In genomic region chr7:35215731-35216130, GRCm38 (mm10) we compare ENCODE assay signal across 9 mouse cellular contexts. TPM values are rescaled to one million over a fixed set of nuclear protein-coding genes. Genes with fewer than 3 reads are reported as not detected.
DNase-seq lines count a peak whose midpoint lies in the region; ATAC-seq and TF ChIP-seq lines count a peak whose summit lies in the region.
"Had no signal": no experiment of that assay in that cellular context is flagged by ENCODE, and none has a peak within 500 bp of the region (broad histone marks: within the 10 kb centered on the region; RNA-seq: fewer than 3 reads in every experiment).

No protein-coding gene starts in this region.

- H3K27ac ChIP-seq in cerebellum, adult 2 months (ENCODE audit: insufficient read depth, low read length) = peak overlapping the region; percentile 95
- no peak overlapping the region for H3K27ac ChIP-seq in lung, postnatal 0 days (ENCODE audit: low read length)
- H3K27ac ChIP-seq in liver, embryonic 12.5 days = no peak overlapping the region
- H3K27ac ChIP-seq in stomach, embryonic 16.5 days (ENCODE audit: low read length) = no peak overlapping the region

- TF ChIP-seq CTCF in cerebellum, adult 2 months (IDR thresholded peaks at IDR 0.05; ENCODE audit: borderline replicate concordance, insufficient read depth, low read depth, low read length) = no peak
- no peak for TF ChIP-seq CTCF in lung, postnatal 0 days (IDR thresholded peaks at IDR 0.05)

- no peaks in the 10 kb centered on the region for H3K36me3 ChIP-seq in lung, postnatal 0 days (ENCODE audit: insufficient read depth, low read length)
- no peaks in the 10 kb centered on the region for H3K36me3 ChIP-seq in liver, embryonic 12.5 days
- no peaks in the 10 kb centered on the region for H3K36me3 ChIP-seq in stomach, embryonic 16.5 days (ENCODE audit: control insufficient read depth, insufficient read depth, low read length)

- H3K4me1 ChIP-seq in cerebellum, adult 2 months (ENCODE audit: control insufficient read depth, insufficient read depth, low read length) = peaks cover 10% of the 10 kb centered on the region
- H3K4me1 ChIP-seq in lung, postnatal 0 days (ENCODE audit: insufficient read depth, low read depth, low read length) = no peaks in the 10 kb centered on the region
- 0 out of 2 replicates have a peak, but pooled peaks cover 4% of the 10 kb centered on the region for H3K4me1 ChIP-seq in liver, embryonic 12.5 days
- peaks cover 4% of the 10 kb centered on the region; the same call in 1 of the 2 replicates for H3K4me1 ChIP-seq in stomach, embryonic 16.5 days (ENCODE audit: control insufficient read depth, insufficient read depth, low read length)

- no peaks in the 10 kb centered on the region for H3K9me3 ChIP-seq in lung, postnatal 0 days (ENCODE audit: low read length)
- H3K9me3 ChIP-seq in liver, embryonic 12.5 days (replicated peaks) = no peaks in the 10 kb centered on the region
- no peaks in the 10 kb centered on the region for H3K9me3 ChIP-seq in stomach, embryonic 16.5 days (replicated peaks; ENCODE audit: control insufficient read depth, low read length)

- no peak overlapping the region for H3K9ac ChIP-seq in lung, postnatal 0 days (replicated peaks; ENCODE audit: low read depth)
- H3K9ac ChIP-seq in liver, embryonic 12.5 days = no peak overlapping the region
- no peak overlapping the region for H3K9ac ChIP-seq in stomach, embryonic 16.5 days (ENCODE audit: low read length)

- no peak for TF ChIP-seq POLR2A in cerebellum, adult 2 months (IDR thresholded peaks at IDR 0.05; ENCODE audit: borderline replicate concordance, insufficient read depth, low read length)

- H3K4me3 ChIP-seq in cerebellum, adult 2 months (replicated peaks; ENCODE audit: insufficient read depth, low read depth, low read length) = peak overlapping the region; percentile 89
- peak overlapping the region; percentile 57; the same call in 1 of the 2 replicates for H3K4me3 ChIP-seq in lung, postnatal 0 days (ENCODE audit: low read depth, low read length)
- peak overlapping the region; percentile 54; the same call in 1 of the 2 replicates for H3K4me3 ChIP-seq in liver, embryonic 12.5 days
- H3K4me3 ChIP-seq in stomach, embryonic 16.5 days (replicated peaks; ENCODE audit: low read length) = peak overlapping the region; percentile 70

- no peak for ATAC-seq in lung, postnatal 0 days
- no peak for ATAC-seq in liver, embryonic 12.5 days
- no peak for ATAC-seq in stomach, embryonic 16.5 days (ENCODE audit: insufficient read depth, low FRiP score)

- peak overlapping the region; percentile 86 for H3K4me2 ChIP-seq in lung, postnatal 0 days (replicated peaks; ENCODE audit: low read depth, low read length)
- peak overlapping the region; percentile 58 for H3K4me2 ChIP-seq in liver, embryonic 12.5 days
- peak overlapping the region; percentile 84 for H3K4me2 ChIP-seq in stomach, embryonic 16.5 days (ENCODE audit: low read depth, low read length)

- TF ChIP-seq EP300 in lung, postnatal 0 days (IDR thresholded peaks at IDR 0.05) = no peak

- 44% methylated on average over 5 of the region's 5 CpGs for WGBS in cerebellum, adult 2 months
- WGBS in lung, postnatal 0 days = 47% methylated on average over 5 of the region's 5 CpGs
- 38% methylated on average over 5 of the region's 5 CpGs for WGBS in liver, embryonic 12.5 days (ENCODE audit: insufficient replicate concordance)
- WGBS in stomach, embryonic 16.5 days = 45% methylated on average over 5 of the region's 5 CpGs

- H3K27me3 ChIP-seq in cerebellum, adult 2 months (ENCODE audit: control insufficient read depth, insufficient read depth, low read length) = no peaks in the 10 kb centered on the region
- H3K27me3 ChIP-seq in lung, postnatal 0 days (replicated peaks; ENCODE audit: insufficient read depth, low read length) = no peaks in the 10 kb centered on the region
- peaks cover 75% of the 10 kb centered on the region for H3K27me3 ChIP-seq in liver, embryonic 12.5 days (replicated peaks)
- H3K27me3 ChIP-seq in stomach, embryonic 16.5 days (ENCODE audit: control insufficient read depth, insufficient read depth, low read length) = no peaks in the 10 kb centered on the region

- no peak for DNase-seq in cerebellum, adult 2 months
- no peak for DNase-seq in cerebellum, adult 8-10 months
- no peak for DNase-seq in lung, postnatal 0 days (ENCODE audit: low spot score)
- no peak for DNase-seq in lung, postnatal 10 days
- no peak for DNase-seq in cerebellum, postnatal 10 days
- no peak for DNase-seq in thymus, adult 18-20 months

RNA-seq across cellular contexts. Expression of gene Lrp3, which starts 0.4 kb away (rescaled TPM):
- 62.9 and 64.7 TPM in 2 replicates for polyA plus RNA-seq in cerebellum, adult 2 months (2012; rRNA removed)
- 6.6 and 8.5 TPM in 2 replicates for polyA plus RNA-seq in lung, postnatal 0 days (2015; fragmentation: Nextera tagmentation; extraction: Ambion mirVana)
- polyA plus RNA-seq in liver, embryonic 12.5 days (2016; fragmentation: Nextera tagmentation; extraction: Ambion mirVana) = 0.81 and 1.3 TPM in 2 replicates
- polyA plus RNA-seq in stomach, embryonic 16.5 days (2015; fragmentation: Nextera tagmentation; extraction: Ambion mirVana) = 4.9 and 5.5 TPM in 2 replicates

RNA-seq across cellular contexts. Expression of gene Slc7a10, which starts 29.5 kb away (rescaled TPM):
- polyA plus RNA-seq in cerebellum, adult 2 months (2012; rRNA removed) = 91.3 and 100 TPM in 2 replicates
- polyA plus RNA-seq in lung, postnatal 0 days (2015; fragmentation: Nextera tagmentation; extraction: Ambion mirVana) = 20.1 and 21.7 TPM in 2 replicates
- polyA plus RNA-seq in liver, embryonic 12.5 days (2016; fragmentation: Nextera tagmentation; extraction: Ambion mirVana) = 0.59 and 1.4 TPM in 2 replicates
- polyA plus RNA-seq in stomach, embryonic 16.5 days (2015; fragmentation: Nextera tagmentation; extraction: Ambion mirVana) = 3.6 and 5.0 TPM in 2 replicates
- polyA plus RNA-seq: erythroblast, embryonic 14.5 days had no signal
